Mouse (Mus musculus): ENCODE measurements around the gene Ttc41.

DNA sequence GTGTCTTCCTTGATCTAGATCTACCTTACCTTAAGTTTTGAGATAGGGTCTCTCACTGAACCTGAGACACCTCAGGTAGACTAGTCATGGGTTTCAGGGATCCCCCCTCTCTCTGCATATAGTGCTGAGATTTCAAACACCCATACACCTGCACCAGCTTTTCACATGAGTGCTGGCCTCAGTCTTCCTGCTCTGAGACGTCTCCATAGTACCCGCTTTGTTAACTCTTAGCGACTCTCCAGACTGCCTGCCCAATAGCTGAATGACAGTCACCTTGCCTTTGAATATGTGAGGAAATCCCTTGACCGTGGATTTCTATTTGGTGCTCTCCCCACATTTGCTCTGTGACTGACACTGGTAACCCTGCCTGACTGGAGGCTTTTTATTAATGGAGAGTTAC, 88.6 kb downstream of the Ttc41 start:
- TF ChIP-seq EP300 (IDR thresholded peaks at IDR 0.05; ENCODE audit: low read depth): no peak
- no peak for TF ChIP-seq CTCF (IDR thresholded peaks at IDR 0.05; ENCODE audit: low read depth)

Data from liver, postnatal 0 days (tissue).